Mouse (Mus musculus) WW6 (cell line): ENCODE results near the gene Ttll9.

Experiments
- DNase-seq: peaks from one replicate; pipeline ENCODE4 v3.0.0-alpha.2; 2013; ENCODE audit warnings: low read depth, low spot score

The Ttll9 gene

GRCm38 (mm10) chr2:152962091-152962793 lies at the start of gene Ttll9:
Gene Ttll9, plus strand, starts transcription at chr2:152962485.
- DNase-seq, result peak; percentile 62

- DNase-seq, result no peak
Observed at GRCm38 (mm10) chr2:152913471-152913870, 48.8 kb upstream of the Ttll9 start.

- DNase-seq, result peak; percentile 61
Observed at GRCm38 (mm10) chr2:152914310-152915120, 47.8 kb upstream of the Ttll9 start.

GRCm38 (mm10) chr2:152915453-152915852 lies 46.8 kb upstream of the Ttll9 start:
- no peak for DNase-seq

- no peak for DNase-seq
Observed at GRCm38 (mm10) chr2:152916111-152916510, 46.2 kb upstream of the Ttll9 start.

GRCm38 (mm10) chr2:152917671-152918070 lies 44.6 kb upstream of the Ttll9 start:
- no peak for DNase-seq

- no peak for DNase-seq
Observed at GRCm38 (mm10) chr2:152922376-152922775, 39.9 kb upstream of the Ttll9 start.

GRCm38 (mm10) chr2:152923621-152924020 lies 38.7 kb upstream of the Ttll9 start:
- DNase-seq, result no peak

GRCm38 (mm10) chr2:152924128-152924527 lies 38.2 kb upstream of the Ttll9 start:
- no peak for DNase-seq

- no peak for DNase-seq
Observed at GRCm38 (mm10) chr2:152924543-152924942, 37.7 kb upstream of the Ttll9 start.

GRCm38 (mm10) chr2:152925189-152925872 lies 37.0 kb upstream of the Ttll9 start:
- no peak for DNase-seq

- DNase-seq, result no peak
Observed at GRCm38 (mm10) chr2:152926896-152927295, 35.4 kb upstream of the Ttll9 start.

- no peak for DNase-seq
Observed at GRCm38 (mm10) chr2:152927371-152927770, 34.9 kb upstream of the Ttll9 start.

- no peak for DNase-seq
Observed at GRCm38 (mm10) chr2:152928219-152928987, 33.9 kb upstream of the Ttll9 start.

- DNase-seq, result no peak
Observed at GRCm38 (mm10) chr2:152928988-152929370, 33.3 kb upstream of the Ttll9 start.

GRCm38 (mm10) chr2:152930276-152930675 lies 32.0 kb upstream of the Ttll9 start:
- DNase-seq, result no peak

GRCm38 (mm10) chr2:152931456-152932160 lies 30.7 kb upstream of the Ttll9 start:
- DNase-seq, result no peak

- DNase-seq, result no peak
Observed at GRCm38 (mm10) chr2:152933048-152933447, 29.2 kb upstream of the Ttll9 start, which contains the start of gene Foxs1. Gene Foxs1, minus strand, starts transcription at chr2:152933208.

GRCm38 (mm10) chr2:152933614-152934013 lies 28.7 kb upstream of the Ttll9 start:
- DNase-seq, result peak; percentile 43

- no peak for DNase-seq
Observed at GRCm38 (mm10) chr2:152939846-152940245, 22.4 kb upstream of the Ttll9 start.

GRCm38 (mm10) chr2:152941106-152941505 lies 21.2 kb upstream of the Ttll9 start:
- no peak for DNase-seq
